Mouse (Mus musculus): ENCODE data around the gene Otogl. TPM values are rescaled to one million over a fixed set of nuclear protein-coding genes. Genes with fewer than 3 reads are reported as not detected.
"Not testable (repeated sequence)": the region's sequence is repeated elsewhere in the genome, so short reads cannot be mapped to it uniquely, and the experiment has no call there.

Gene Otogl
- polyA plus RNA-seq, 1 experiment from 2014 or later, result 0.14 TPM

GRCm38 (mm10) chr10:107805203-107805602 is 106.7 kb downstream of the Otogl start:
- Histone ChIP-seq H3K27ac (ENCODE audit: low read depth, low read length) (no peak overlapping the region), H3K36me3 (ENCODE audit: control insufficient read depth, insufficient read depth, low read length) (no peaks in the 10 kb centered on the region), H3K9ac (ENCODE audit: low read depth, low read length) (no peak overlapping the region), H3K4me2 (no peak overlapping the region), H3K9me3 (ENCODE audit: control insufficient read depth, low read length) (no peaks in the 10 kb centered on the region), H3K27me3 (replicated peaks; ENCODE audit: control insufficient read depth, insufficient read depth, low read length) (no peaks in the 10 kb centered on the region), H3K4me1 (replicated peaks; ENCODE audit: control insufficient read depth, insufficient read depth, low read length) (no peaks in the 10 kb centered on the region), H3K4me3 (ENCODE audit: low read depth, low read length) (no peak overlapping the region)
- ATAC-seq (replicated peaks; ENCODE audit: low FRiP score) (no peak), DNase-seq (ENCODE audit: low spot score) (no peak)
- WGBS, result 58% methylated on average over 2 of the region's 2 CpGs

DNA sequence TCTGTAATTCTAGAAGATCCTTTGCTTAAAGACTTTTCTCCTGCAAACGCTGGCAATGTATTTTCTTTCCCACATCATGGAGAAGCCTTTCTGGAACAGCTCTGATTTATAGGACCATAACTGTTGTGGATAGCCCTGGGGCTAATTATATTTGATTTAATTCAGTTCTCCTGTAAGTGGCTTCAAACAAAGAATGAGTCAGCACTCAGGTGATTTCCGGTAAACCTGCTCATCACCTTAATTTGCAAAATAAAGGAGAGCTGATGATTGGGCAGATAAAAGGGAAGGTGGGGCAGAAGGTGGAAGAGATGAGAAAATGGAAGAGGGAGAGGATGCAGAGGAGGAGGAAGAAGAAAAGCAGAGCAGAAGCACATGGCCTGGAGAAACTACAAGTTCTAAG is 107.6 kb downstream of the Otogl start:
- not testable (repeated sequence) for H3K27ac ChIP-seq (ENCODE audit: low read depth, low read length); H3K9me3 ChIP-seq (ENCODE audit: control insufficient read depth, low read length); H3K4me3 ChIP-seq (ENCODE audit: low read depth, low read length); H3K9ac ChIP-seq (ENCODE audit: low read depth, low read length); H3K27me3 ChIP-seq (replicated peaks; ENCODE audit: control insufficient read depth, insufficient read depth, low read length); H3K36me3 ChIP-seq (ENCODE audit: control insufficient read depth, insufficient read depth, low read length); DNase-seq (ENCODE audit: low spot score); H3K4me1 ChIP-seq (replicated peaks; ENCODE audit: control insufficient read depth, insufficient read depth, low read length); ATAC-seq (replicated peaks; ENCODE audit: low FRiP score); H3K4me2 ChIP-seq
- WGBS, result 65% methylated on average over 2 of the region's 2 CpGs

GRCm38 (mm10) chr10:107799671-107800353 is 112.1 kb downstream of the Otogl start:
- no peaks in the 10 kb centered on the region for H3K9me3 ChIP-seq (ENCODE audit: control insufficient read depth, low read length)
- ATAC-seq (replicated peaks; ENCODE audit: low FRiP score) (peak; percentile 57; the same call in 1 of the 2 replicates), DNase-seq (ENCODE audit: low spot score) (no peak)
- H3K4me3 ChIP-seq (ENCODE audit: low read depth, low read length), result no peak overlapping the region
- H3K27ac ChIP-seq (ENCODE audit: low read depth, low read length), result no peak overlapping the region
- no peaks in the 10 kb centered on the region for H3K27me3 ChIP-seq (replicated peaks; ENCODE audit: control insufficient read depth, insufficient read depth, low read length)
- H3K4me2 ChIP-seq, result no peak overlapping the region
- no peaks in the 10 kb centered on the region for H3K4me1 ChIP-seq (replicated peaks; ENCODE audit: control insufficient read depth, insufficient read depth, low read length)
- no peak overlapping the region for H3K9ac ChIP-seq (ENCODE audit: low read depth, low read length)
- 18% methylated on average over 7 of the region's 7 CpGs for WGBS
- H3K36me3 ChIP-seq (ENCODE audit: control insufficient read depth, insufficient read depth, low read length), result no peaks in the 10 kb centered on the region

DNA sequence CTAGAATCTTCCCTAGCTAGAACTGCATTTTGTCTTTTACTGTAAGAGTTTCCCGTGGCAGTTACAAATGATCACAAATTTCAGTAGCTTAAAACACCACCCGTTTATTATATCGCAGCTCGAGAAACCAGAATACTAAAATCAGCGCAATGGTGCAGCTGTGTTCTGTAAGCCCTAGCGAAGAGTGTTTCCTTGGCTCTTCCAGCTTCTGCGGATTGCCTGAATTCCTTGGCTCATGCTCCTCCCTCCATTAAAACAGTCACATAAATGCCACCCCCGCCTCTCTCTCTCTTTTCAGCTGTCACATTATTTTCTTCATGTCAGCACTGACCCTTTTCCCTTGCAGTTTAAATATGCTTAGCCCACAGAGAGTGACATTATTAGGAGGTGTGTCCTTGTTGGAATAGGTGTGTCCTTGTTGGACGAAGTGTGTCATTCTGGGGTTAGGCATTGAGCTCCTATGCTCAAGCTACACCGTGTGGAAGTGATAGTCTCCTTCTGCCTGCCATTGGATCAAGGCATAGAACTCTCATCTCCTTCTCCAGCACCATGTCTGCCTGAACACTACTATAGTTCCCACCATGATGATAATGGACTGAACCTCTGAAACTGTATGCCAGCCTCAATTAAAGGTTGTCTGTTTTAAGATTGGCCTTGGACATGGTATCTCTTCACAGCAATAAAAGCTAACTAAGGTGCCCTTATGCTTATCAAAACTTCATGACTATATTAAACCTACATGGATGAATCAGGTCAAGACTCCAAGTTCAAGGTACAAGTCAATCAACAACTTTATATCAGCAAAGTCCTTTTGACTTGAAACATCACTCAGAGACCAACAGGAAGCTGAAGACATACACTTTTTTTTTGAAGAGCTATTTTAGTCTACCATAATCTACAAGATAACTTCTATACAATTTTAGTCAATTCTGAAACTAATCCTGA is 116.8 kb downstream of the Otogl start:
- H3K4me2 ChIP-seq, result no peak overlapping the region
- no peak overlapping the region for H3K9ac ChIP-seq (ENCODE audit: low read depth, low read length)
- no peaks in the 10 kb centered on the region for H3K9me3 ChIP-seq (ENCODE audit: control insufficient read depth, low read length)
- H3K27ac ChIP-seq (ENCODE audit: low read depth, low read length), result no peak overlapping the region
- DNase-seq (ENCODE audit: low spot score) (no peak), ATAC-seq (replicated peaks; ENCODE audit: low FRiP score) (no peak)
- no peaks in the 10 kb centered on the region for H3K4me1 ChIP-seq (replicated peaks; ENCODE audit: control insufficient read depth, insufficient read depth, low read length)
- no peaks in the 10 kb centered on the region for H3K36me3 ChIP-seq (ENCODE audit: control insufficient read depth, insufficient read depth, low read length)
- WGBS, result 75% methylated on average over 10 of the region's 10 CpGs
- H3K27me3 ChIP-seq (replicated peaks; ENCODE audit: control insufficient read depth, insufficient read depth, low read length), result no peaks in the 10 kb centered on the region
- H3K4me3 ChIP-seq (ENCODE audit: low read depth, low read length), result no peak overlapping the region

- Histone ChIP-seq H3K27me3 (replicated peaks; ENCODE audit: control insufficient read depth, insufficient read depth, low read length) (no peaks in the 10 kb centered on the region), H3K4me3 (ENCODE audit: low read depth, low read length) (no peak overlapping the region), H3K4me2 (no peak overlapping the region), H3K36me3 (ENCODE audit: control insufficient read depth, insufficient read depth, low read length) (no peaks in the 10 kb centered on the region), H3K9me3 (ENCODE audit: control insufficient read depth, low read length) (no peaks in the 10 kb centered on the region), H3K4me1 (replicated peaks; ENCODE audit: control insufficient read depth, insufficient read depth, low read length) (no peaks in the 10 kb centered on the region), H3K9ac (ENCODE audit: low read depth, low read length) (no peak overlapping the region), H3K27ac (ENCODE audit: low read depth, low read length) (no peak overlapping the region)
- WGBS, result 64% methylated on average over 3 of the region's 3 CpGs
- DNase-seq (ENCODE audit: low spot score) (no peak), ATAC-seq (replicated peaks; ENCODE audit: low FRiP score) (no peak)
Measured at GRCm38 (mm10) chr10:107792491-107792890, 119.4 kb downstream of the Otogl start.

- no peak for DNase-seq (ENCODE audit: low spot score)
- no peaks in the 10 kb centered on the region for H3K36me3 ChIP-seq (ENCODE audit: control insufficient read depth, insufficient read depth, low read length)
- no peaks in the 10 kb centered on the region for H3K9me3 ChIP-seq (ENCODE audit: control insufficient read depth, low read length)
- 67% methylated on average over 2 of the region's 2 CpGs for WGBS
- no peak for ATAC-seq (replicated peaks; ENCODE audit: low FRiP score)
- no peak overlapping the region for H3K27ac ChIP-seq (ENCODE audit: low read depth, low read length)
- H3K4me3 ChIP-seq (ENCODE audit: low read depth, low read length), result no peak overlapping the region
- no peaks in the 10 kb centered on the region for H3K27me3 ChIP-seq (replicated peaks; ENCODE audit: control insufficient read depth, insufficient read depth, low read length)
- no peak overlapping the region for H3K9ac ChIP-seq (ENCODE audit: low read depth, low read length)
- H3K4me2 ChIP-seq, result no peak overlapping the region
- H3K4me1 ChIP-seq (replicated peaks; ENCODE audit: control insufficient read depth, insufficient read depth, low read length), result no peaks in the 10 kb centered on the region
Measured at GRCm38 (mm10) chr10:107779548-107779947, 132.4 kb downstream of the Otogl start.

- H3K9ac ChIP-seq (ENCODE audit: low read depth, low read length), result no peak overlapping the region
- H3K27me3 ChIP-seq (replicated peaks; ENCODE audit: control insufficient read depth, insufficient read depth, low read length), result no peaks in the 10 kb centered on the region
- H3K9me3 ChIP-seq (ENCODE audit: control insufficient read depth, low read length), result no peaks in the 10 kb centered on the region
- ATAC-seq (replicated peaks; ENCODE audit: low FRiP score) (no peak), DNase-seq (ENCODE audit: low spot score) (no peak)
- H3K4me1 ChIP-seq (replicated peaks; ENCODE audit: control insufficient read depth, insufficient read depth, low read length), result no peaks in the 10 kb centered on the region
- no peak overlapping the region for H3K27ac ChIP-seq (ENCODE audit: low read depth, low read length)
- 53% methylated on average over 1 of the region's 1 CpGs for WGBS
- H3K4me2 ChIP-seq, result no peak overlapping the region
- no peaks in the 10 kb centered on the region for H3K36me3 ChIP-seq (ENCODE audit: control insufficient read depth, insufficient read depth, low read length)
- H3K4me3 ChIP-seq (ENCODE audit: low read depth, low read length), result no peak overlapping the region
Measured at GRCm38 (mm10) chr10:107759624-107760023, 152.3 kb downstream of the Otogl start.

DNA sequence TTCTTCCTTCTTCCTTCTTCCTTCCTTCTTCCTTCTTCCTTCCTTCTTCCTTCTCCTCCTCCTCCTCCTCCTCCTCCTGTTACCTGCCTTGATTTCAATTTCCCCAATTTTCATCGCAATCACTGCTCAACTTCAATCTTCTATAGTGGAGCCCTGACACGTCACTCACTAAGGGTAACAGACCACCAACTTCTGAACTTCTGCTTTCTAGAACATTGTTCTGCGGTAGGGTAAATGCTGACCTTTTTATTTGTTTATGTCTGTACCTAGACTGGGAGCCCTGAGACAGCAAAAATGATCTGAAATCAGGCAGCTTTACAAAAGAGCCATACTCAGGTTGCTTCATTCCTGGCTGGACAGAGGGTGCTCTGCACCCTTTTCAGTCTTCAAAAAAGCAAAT is 158.5 kb downstream of the Otogl start:
- H3K36me3 ChIP-seq (ENCODE audit: control insufficient read depth, insufficient read depth, low read length), result no peaks in the 10 kb centered on the region
- ATAC-seq (replicated peaks; ENCODE audit: low FRiP score) (no peak), DNase-seq (ENCODE audit: low spot score) (no peak)
- H3K27me3 ChIP-seq (replicated peaks; ENCODE audit: control insufficient read depth, insufficient read depth, low read length), result no peaks in the 10 kb centered on the region
- no peaks in the 10 kb centered on the region for H3K9me3 ChIP-seq (ENCODE audit: control insufficient read depth, low read length)
- no peak overlapping the region for H3K9ac ChIP-seq (ENCODE audit: low read depth, low read length)
- no peaks in the 10 kb centered on the region for H3K4me1 ChIP-seq (replicated peaks; ENCODE audit: control insufficient read depth, insufficient read depth, low read length)
- no peak overlapping the region for H3K4me3 ChIP-seq (ENCODE audit: low read depth, low read length)
- 69% methylated on average over 3 of the region's 3 CpGs for WGBS
- H3K4me2 ChIP-seq, result no peak overlapping the region
- no peak overlapping the region for H3K27ac ChIP-seq (ENCODE audit: low read depth, low read length)

Measured in liver, embryonic 11.5 days (tissue).